8 mouse cellular contexts compared by ENCODE assay signal in genomic region chr9:8134117-8134574, GRCm38 (mm10). TPM values are rescaled to one million over a fixed set of nuclear protein-coding genes. Genes with fewer than 3 reads are reported as not detected.
A peak's percentile ranks its signal among the peaks of the same experiment; 100 is the strongest.
DNase-seq lines count a peak whose midpoint lies in the region; ATAC-seq and TF ChIP-seq lines count a peak whose summit lies in the region.

Cep126 (minus strand) TSS chr9:8134294.

- peak; percentile 98 for ATAC-seq in hindbrain, embryonic 11.5 days (ENCODE audit: low FRiP score)
- peak; percentile 97 for ATAC-seq in lung, embryonic 14.5 days (ENCODE audit: insufficient read depth)

- DNase-seq in NIH3T3 (ENCODE audit: low read depth) = peak; percentile 79
- DNase-seq in cerebellum, adult 8-10 months = peak; percentile 73
- peak; percentile 56 to 80 for DNase-seq in frontal cortex, postnatal 10 days (ENCODE audit: low spot score in 2 of 2)
- peak; percentile 93 for DNase-seq in hindbrain, embryonic 11.5 days (ENCODE audit: low spot score)
- DNase-seq in layer of hippocampus, adult 9-10 months (ENCODE audit: low spot score) = peak; percentile 24
- DNase-seq in lung, embryonic 14.5 days = peak; percentile 93
- peak; percentile 44 to 61 for DNase-seq in thymus, adult 18-20 months

- H3K27me3 ChIP-seq in hindbrain, embryonic 11.5 days (ENCODE audit: control insufficient read depth, insufficient read depth, low read length) = no peaks in the 10 kb centered on the region
- H3K27me3 ChIP-seq in lung, embryonic 14.5 days (ENCODE audit: insufficient read depth, low read length) = no peaks in the 10 kb centered on the region

- H3K4me1 ChIP-seq in hindbrain, embryonic 11.5 days (replicated peaks; ENCODE audit: control insufficient read depth, insufficient read depth, low read length) = peaks cover 3% of the 10 kb centered on the region; the same call in 1 of the 2 replicates
- H3K4me1 ChIP-seq in lung, embryonic 14.5 days (ENCODE audit: insufficient read depth) = no peaks in the 10 kb centered on the region
- H3K4me1 ChIP-seq in olfactory bulb, adult 2 months (ENCODE audit: control insufficient read depth, insufficient read depth, low read length) = no peaks in the 10 kb centered on the region

- under 1% methylated on average over 65 of the region's 72 CpGs for WGBS in hindbrain, embryonic 11.5 days
- under 1% methylated on average over 72 of the region's 72 CpGs for WGBS in lung, embryonic 14.5 days
- WGBS in olfactory bulb, adult 2 months = under 1% methylated on average over 72 of the region's 72 CpGs

- peak within 1 kb of the TSS; percentile 54 for H3K4me2 ChIP-seq in hindbrain, embryonic 11.5 days (replicated peaks; ENCODE audit: low read depth, low read length)
- peak within 1 kb of the TSS; percentile 71 for H3K4me2 ChIP-seq in lung, embryonic 14.5 days

- no peaks in the 10 kb centered on the region for H3K36me3 ChIP-seq in hindbrain, embryonic 11.5 days (ENCODE audit: control insufficient read depth, insufficient read depth, low read length)
- H3K36me3 ChIP-seq in lung, embryonic 14.5 days (ENCODE audit: insufficient read depth) = no peaks in the 10 kb centered on the region

- H3K27ac ChIP-seq in hindbrain, embryonic 11.5 days (ENCODE audit: low read depth, low read length) = no peak within 1 kb of the TSS
- H3K27ac ChIP-seq in lung, embryonic 14.5 days (ENCODE audit: low read depth) = no peak within 1 kb of the TSS
- no peak within 1 kb of the TSS for H3K27ac ChIP-seq in olfactory bulb, adult 2 months (ENCODE audit: insufficient read depth, low read depth, low read length)

- peak within 1 kb of the TSS; percentile 57 for H3K9ac ChIP-seq in hindbrain, embryonic 11.5 days (ENCODE audit: low read depth, low read length)
- H3K9ac ChIP-seq in lung, embryonic 14.5 days = peak within 1 kb of the TSS; percentile 55

- H3K9me3 ChIP-seq in hindbrain, embryonic 11.5 days (ENCODE audit: control insufficient read depth, low read length) = no peaks in the 10 kb centered on the region
- no peaks in the 10 kb centered on the region for H3K9me3 ChIP-seq in lung, embryonic 14.5 days (ENCODE audit: low read depth, low read length)

- no peak for TF ChIP-seq POLR2A in olfactory bulb, adult 2 months (IDR thresholded peaks at IDR 0.05; ENCODE audit: insufficient read depth, low read depth, low read length)

- peak within 1 kb of the TSS; percentile 72 for H3K4me3 ChIP-seq in hindbrain, embryonic 11.5 days (ENCODE audit: low read depth, low read length)
- H3K4me3 ChIP-seq in lung, embryonic 14.5 days (ENCODE audit: low read depth, low read length) = peak within 1 kb of the TSS; percentile 72
- peak within 1 kb of the TSS; percentile 90 for H3K4me3 ChIP-seq in olfactory bulb, adult 2 months (ENCODE audit: insufficient read depth, low read depth, low read length)

- TF ChIP-seq CTCF in lung, embryonic 14.5 days (IDR thresholded peaks at IDR 0.05; ENCODE audit: low read depth) = no peak
- no peak for TF ChIP-seq CTCF in olfactory bulb, adult 2 months (IDR thresholded peaks at IDR 0.05; ENCODE audit: insufficient read depth, low read depth, low read length)

RNA-seq across cellular contexts. Expression of gene Cep126, which starts in this region (rescaled TPM):
- polyA plus RNA-seq in hindbrain, embryonic 11.5 days (2014; fragmentation: Nextera tagmentation; extraction: Ambion mirVana) = 5.8 and 6.6 TPM in 2 replicates
- 3.8 and 4.5 TPM in 2 replicates for polyA plus RNA-seq in lung, embryonic 14.5 days (2014; fragmentation: Nextera tagmentation; extraction: Ambion mirVana)
- not detected in 2 replicates for polyA plus RNA-seq in olfactory bulb, adult 2 months (2012; ENCODE audit: insufficient read depth, insufficient read length, low replicate concordance, missing spikeins)

Comparison
In these comparisons a context has a peak if more than half of its experiments do, and no peak if none do; other contexts are left out.
1. DNase-seq: peak in every context shown above with its lines; median percentile 93 in hindbrain, embryonic 11.5 days; 93 in lung, embryonic 14.5 days; 79 in NIH3T3; 73 in cerebellum, adult 8-10 months; 68 in frontal cortex, postnatal 10 days; 52 in thymus, adult 18-20 months; 24 in layer of hippocampus, adult 9-10 months.